Mouse (Mus musculus): ENCODE measurements around the gene Dnajb4. TPM values are rescaled to one million over a fixed set of nuclear protein-coding genes. Genes with fewer than 3 reads are reported as not detected.
"Not testable (repeated sequence)": the region's sequence is repeated elsewhere in the genome, so short reads cannot be mapped to it uniquely, and the experiment has no call there.

Dnajb4 gene
- polyA plus RNA-seq, 1 experiment from 2014 or later, result 32.4 TPM

DNA sequence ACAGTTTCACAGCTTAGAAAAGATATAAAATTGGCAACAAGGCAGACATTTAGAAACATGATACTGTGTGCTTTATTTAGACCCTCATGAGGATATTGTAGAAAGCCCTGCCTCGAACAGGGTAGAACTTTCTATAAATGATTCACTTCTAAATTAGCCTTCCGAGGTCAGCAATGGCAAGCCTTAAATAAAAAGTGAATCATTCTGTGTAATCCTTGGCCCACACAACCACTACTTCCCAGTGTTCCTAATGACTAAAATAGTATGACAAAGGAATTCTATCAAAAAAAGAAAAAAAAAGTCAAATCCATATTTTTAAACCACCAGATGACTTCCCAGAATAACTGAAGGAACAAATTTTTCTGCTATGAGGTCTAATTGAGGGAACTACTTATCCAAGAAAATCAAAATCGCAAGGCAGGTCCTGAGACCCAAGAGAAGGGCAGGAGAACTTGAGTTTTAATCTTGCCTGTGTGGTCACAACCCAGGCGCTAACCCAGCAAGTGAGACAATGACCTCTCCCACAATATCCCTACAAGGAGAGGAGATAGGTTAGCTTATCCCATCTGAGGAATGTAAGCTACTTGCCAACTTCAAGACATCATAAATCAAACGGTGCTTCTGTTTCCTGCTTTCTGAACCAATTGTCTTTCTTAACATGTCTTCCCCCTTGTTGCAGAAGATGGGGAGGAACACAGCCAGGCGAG lies 67.0 kb downstream of the Dnajb4 start:
- 82% methylated on average over 6 of the region's 6 CpGs for WGBS

DNA sequence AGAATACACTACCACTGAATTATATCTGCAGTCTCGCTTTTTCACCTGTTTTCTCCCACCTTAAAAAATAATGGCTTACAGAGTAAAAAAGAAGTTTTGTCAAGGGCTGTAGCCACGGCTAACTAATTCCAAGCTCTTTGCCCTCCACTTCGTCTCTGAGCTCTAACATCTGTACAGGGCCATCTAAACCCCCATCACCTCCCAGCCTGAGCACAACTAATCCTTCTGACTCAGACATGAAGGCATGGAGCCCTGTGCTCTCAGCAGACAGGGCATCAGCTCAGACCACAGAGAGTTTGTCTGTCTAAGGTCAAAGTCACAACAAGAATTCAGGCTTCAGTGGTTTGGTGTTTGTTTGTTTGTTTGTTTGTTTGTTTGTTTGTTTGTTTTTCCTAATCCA lies 68.0 kb downstream of the Dnajb4 start:
- H3K36me3 ChIP-seq (ENCODE audit: control insufficient read depth, insufficient read depth, low read length), result no peaks in the 10 kb centered on the region
- no peaks in the 10 kb centered on the region for H3K27me3 ChIP-seq (ENCODE audit: control insufficient read depth, insufficient read depth, low read length)
- 74% methylated on average over 3 of the region's 3 CpGs for WGBS
- ATAC-seq (ENCODE audit: insufficient number of reproducible peaks, low FRiP score, low TSS enrichment, low read depth) (no peak), DNase-seq (ENCODE audit: low spot score) (no peak)
- H3K9ac ChIP-seq (ENCODE audit: low read length), result no peak overlapping the region
- no peak overlapping the region for H3K4me3 ChIP-seq (ENCODE audit: low read depth, low read length)
- H3K9me3 ChIP-seq (ENCODE audit: control insufficient read depth, low read length), result no peaks in the 10 kb centered on the region
- H3K4me1 ChIP-seq (ENCODE audit: control insufficient read depth, insufficient read depth, low read length), result peaks cover 5% of the 10 kb centered on the region; the same call in 1 of the 2 replicates
- H3K27ac ChIP-seq (replicated peaks; ENCODE audit: low read depth, low read length), result no peak overlapping the region
- no peak overlapping the region for H3K4me2 ChIP-seq (ENCODE audit: low read depth, severe bottlenecking)

More for the DNA sequence above, 67.0 kb downstream of the Dnajb4 start:
- H3K36me3 ChIP-seq (ENCODE audit: control insufficient read depth, insufficient read depth, low read length), result no peaks in the 10 kb centered on the region
- no peak overlapping the region for H3K4me3 ChIP-seq (ENCODE audit: low read depth, low read length)
- no peak overlapping the region for H3K27ac ChIP-seq (replicated peaks; ENCODE audit: low read depth, low read length)
- ATAC-seq (ENCODE audit: insufficient number of reproducible peaks, low FRiP score, low TSS enrichment, low read depth), result no peak
- no peak for DNase-seq (ENCODE audit: low spot score)
- no peak overlapping the region for H3K9ac ChIP-seq (ENCODE audit: low read length)
- H3K4me1 ChIP-seq (ENCODE audit: control insufficient read depth, insufficient read depth, low read length), result peaks cover 5% of the 10 kb centered on the region; the same call in 1 of the 2 replicates
- no peaks in the 10 kb centered on the region for H3K27me3 ChIP-seq (ENCODE audit: control insufficient read depth, insufficient read depth, low read length)
- H3K4me2 ChIP-seq (ENCODE audit: low read depth, severe bottlenecking), result no peak overlapping the region
- no peaks in the 10 kb centered on the region for H3K9me3 ChIP-seq (ENCODE audit: control insufficient read depth, low read length)

DNA sequence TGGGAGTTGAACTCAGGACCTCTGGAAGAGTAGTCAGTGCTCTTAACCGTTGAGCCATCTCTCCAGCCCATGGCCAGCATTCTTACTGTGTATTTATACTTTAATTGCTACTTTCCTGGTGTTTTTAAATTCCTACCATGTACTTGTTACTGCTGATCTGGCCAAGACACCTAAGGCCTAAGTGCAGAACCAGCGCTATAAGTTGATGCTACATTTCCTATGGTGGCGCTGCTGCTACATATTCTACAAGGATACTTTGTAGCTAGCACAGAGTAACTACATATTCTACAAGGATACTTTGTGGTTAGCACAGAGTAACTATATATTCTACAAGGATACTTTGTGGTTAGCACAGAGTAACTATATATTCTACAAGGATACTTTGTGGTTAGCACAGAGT lies 70.8 kb downstream of the Dnajb4 start:
- WGBS, result 90% methylated on average over 3 of the region's 3 CpGs
- not testable (repeated sequence) for H3K27me3 ChIP-seq (ENCODE audit: control insufficient read depth, insufficient read depth, low read length); H3K27ac ChIP-seq (replicated peaks; ENCODE audit: low read depth, low read length); H3K4me1 ChIP-seq (ENCODE audit: control insufficient read depth, insufficient read depth, low read length); ATAC-seq (ENCODE audit: insufficient number of reproducible peaks, low FRiP score, low TSS enrichment, low read depth); H3K4me2 ChIP-seq (ENCODE audit: low read depth, severe bottlenecking); H3K36me3 ChIP-seq (ENCODE audit: control insufficient read depth, insufficient read depth, low read length); DNase-seq (ENCODE audit: low spot score); H3K9ac ChIP-seq (ENCODE audit: low read length); H3K4me3 ChIP-seq (ENCODE audit: low read depth, low read length); H3K9me3 ChIP-seq (ENCODE audit: control insufficient read depth, low read length)

DNA sequence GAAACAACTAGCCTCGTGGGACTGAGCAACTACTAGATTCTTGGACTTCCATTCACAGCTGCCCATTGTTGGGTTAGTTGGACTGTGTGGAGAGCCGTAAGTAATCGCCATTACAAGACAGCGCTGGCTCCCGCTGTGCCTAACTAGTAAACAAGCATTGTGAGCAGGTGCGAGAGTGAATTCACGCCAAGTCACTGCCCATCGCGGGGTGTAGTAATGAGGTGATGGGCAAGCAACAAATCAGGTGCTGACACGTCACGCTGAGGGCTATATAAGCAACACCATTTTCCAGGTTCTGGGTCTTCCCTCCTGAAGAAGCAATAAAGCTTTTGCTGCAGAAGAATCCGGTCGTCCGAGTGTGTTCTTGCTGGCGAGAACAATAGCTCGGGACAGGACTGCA lies 74.0 kb downstream of the Dnajb4 start:
- not testable (repeated sequence) for H3K36me3 ChIP-seq (ENCODE audit: control insufficient read depth, insufficient read depth, low read length); H3K27me3 ChIP-seq (ENCODE audit: control insufficient read depth, insufficient read depth, low read length); DNase-seq (ENCODE audit: low spot score); H3K4me3 ChIP-seq (ENCODE audit: low read depth, low read length); ATAC-seq (ENCODE audit: insufficient number of reproducible peaks, low FRiP score, low TSS enrichment, low read depth); H3K27ac ChIP-seq (replicated peaks; ENCODE audit: low read depth, low read length); H3K9ac ChIP-seq (ENCODE audit: low read length); H3K9me3 ChIP-seq (ENCODE audit: control insufficient read depth, low read length); H3K4me2 ChIP-seq (ENCODE audit: low read depth, severe bottlenecking); H3K4me1 ChIP-seq (ENCODE audit: control insufficient read depth, insufficient read depth, low read length)
- WGBS, result 85% methylated on average over 16 of the region's 16 CpGs

DNA sequence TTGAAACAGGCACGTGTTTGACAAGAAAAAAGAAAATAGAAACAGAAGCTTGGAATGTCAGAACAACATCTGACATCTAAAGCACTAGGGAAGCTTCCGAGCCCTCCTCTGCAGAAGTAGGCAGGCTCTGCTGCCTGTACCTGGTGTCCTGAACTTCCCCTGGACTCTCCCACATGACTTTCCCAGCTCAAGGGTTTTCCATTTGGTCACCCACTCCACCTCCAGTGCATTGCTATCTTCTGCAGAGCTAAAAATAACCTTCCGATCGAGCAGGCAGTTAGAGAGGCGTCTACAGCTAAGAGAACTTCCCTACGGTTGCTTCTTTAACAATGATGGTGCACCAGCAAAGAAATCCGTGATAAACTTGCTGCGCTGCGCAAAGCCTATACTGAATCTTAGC lies 76.5 kb downstream of the Dnajb4 start:
- Histone ChIP-seq H3K9me3 (ENCODE audit: control insufficient read depth, low read length) (no peaks in the 10 kb centered on the region), H3K9ac (ENCODE audit: low read length) (no peak overlapping the region), H3K4me3 (ENCODE audit: low read depth, low read length) (no peak overlapping the region), H3K36me3 (ENCODE audit: control insufficient read depth, insufficient read depth, low read length) (no peaks in the 10 kb centered on the region), H3K27ac (replicated peaks; ENCODE audit: low read depth, low read length) (no peak overlapping the region), H3K27me3 (ENCODE audit: control insufficient read depth, insufficient read depth, low read length) (no peaks in the 10 kb centered on the region), H3K4me2 (ENCODE audit: low read depth, severe bottlenecking) (no peak overlapping the region), H3K4me1 (ENCODE audit: control insufficient read depth, insufficient read depth, low read length) (no peaks in the 10 kb centered on the region)
- WGBS, result 86% methylated on average over 9 of the region's 9 CpGs
- no peak for DNase-seq (ENCODE audit: low spot score)
- no peak for ATAC-seq (ENCODE audit: insufficient number of reproducible peaks, low FRiP score, low TSS enrichment, low read depth)

DNA sequence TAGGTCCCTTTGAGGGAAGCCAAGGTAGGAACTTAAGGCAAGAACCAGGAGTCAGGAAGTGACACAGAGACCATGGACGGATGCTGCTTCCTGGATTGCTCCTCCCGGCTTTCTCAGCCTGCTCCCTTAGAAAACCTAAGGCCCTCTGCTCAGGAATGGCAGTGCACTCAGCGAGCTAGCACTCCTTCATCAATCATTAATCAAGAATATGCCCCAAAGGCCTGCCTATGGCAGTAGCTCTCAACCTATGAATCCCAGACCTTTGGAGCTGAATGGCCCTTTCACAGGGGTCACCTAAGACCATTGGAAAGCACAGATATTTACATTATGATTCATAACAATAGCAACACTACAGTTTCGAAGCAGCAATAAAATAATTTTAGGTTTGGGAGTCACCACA lies 79.1 kb downstream of the Dnajb4 start:
- Histone ChIP-seq H3K4me1 (ENCODE audit: control insufficient read depth, insufficient read depth, low read length) (no peaks in the 10 kb centered on the region), H3K27ac (replicated peaks; ENCODE audit: low read depth, low read length) (no peak overlapping the region), H3K27me3 (ENCODE audit: control insufficient read depth, insufficient read depth, low read length) (no peaks in the 10 kb centered on the region), H3K4me2 (ENCODE audit: low read depth, severe bottlenecking) (no peak overlapping the region), H3K9me3 (ENCODE audit: control insufficient read depth, low read length) (no peaks in the 10 kb centered on the region), H3K9ac (ENCODE audit: low read length) (no peak overlapping the region), H3K36me3 (ENCODE audit: control insufficient read depth, insufficient read depth, low read length) (no peaks in the 10 kb centered on the region), H3K4me3 (ENCODE audit: low read depth, low read length) (no peak overlapping the region)
- ATAC-seq (ENCODE audit: insufficient number of reproducible peaks, low FRiP score, low TSS enrichment, low read depth) (no peak), DNase-seq (ENCODE audit: low spot score) (no peak)
- 79% methylated on average over 4 of the region's 4 CpGs for WGBS

DNA sequence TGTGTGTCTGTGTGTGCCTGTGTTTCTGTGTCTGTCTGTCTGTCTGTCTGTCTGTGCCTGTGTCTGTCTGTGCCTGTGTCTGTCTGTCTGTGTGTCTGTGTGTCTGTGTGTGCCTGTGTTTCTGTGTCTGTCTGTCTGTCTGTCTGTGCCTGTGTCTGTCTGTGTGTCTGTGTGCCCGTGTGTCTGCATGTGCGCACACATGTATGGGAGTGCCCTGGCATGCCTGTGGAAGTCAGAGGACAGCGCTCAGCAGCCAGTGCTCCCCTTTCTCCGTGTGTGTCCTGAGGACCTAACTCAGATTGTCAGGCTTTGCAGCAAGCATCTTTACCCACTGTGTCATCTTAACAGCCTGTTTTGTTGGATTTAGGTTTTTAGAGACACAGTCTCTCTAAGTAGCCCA lies 80.7 kb downstream of the Dnajb4 start:
- not testable (repeated sequence) for ATAC-seq (ENCODE audit: insufficient number of reproducible peaks, low FRiP score, low TSS enrichment, low read depth); H3K27ac ChIP-seq (replicated peaks; ENCODE audit: low read depth, low read length); H3K36me3 ChIP-seq (ENCODE audit: control insufficient read depth, insufficient read depth, low read length); H3K4me1 ChIP-seq (ENCODE audit: control insufficient read depth, insufficient read depth, low read length); DNase-seq (ENCODE audit: low spot score); H3K9me3 ChIP-seq (ENCODE audit: control insufficient read depth, low read length); H3K4me3 ChIP-seq (ENCODE audit: low read depth, low read length); H3K9ac ChIP-seq (ENCODE audit: low read length); H3K4me2 ChIP-seq (ENCODE audit: low read depth, severe bottlenecking); H3K27me3 ChIP-seq (ENCODE audit: control insufficient read depth, insufficient read depth, low read length)
- WGBS, result 97% methylated on average over 4 of the region's 4 CpGs

DNA sequence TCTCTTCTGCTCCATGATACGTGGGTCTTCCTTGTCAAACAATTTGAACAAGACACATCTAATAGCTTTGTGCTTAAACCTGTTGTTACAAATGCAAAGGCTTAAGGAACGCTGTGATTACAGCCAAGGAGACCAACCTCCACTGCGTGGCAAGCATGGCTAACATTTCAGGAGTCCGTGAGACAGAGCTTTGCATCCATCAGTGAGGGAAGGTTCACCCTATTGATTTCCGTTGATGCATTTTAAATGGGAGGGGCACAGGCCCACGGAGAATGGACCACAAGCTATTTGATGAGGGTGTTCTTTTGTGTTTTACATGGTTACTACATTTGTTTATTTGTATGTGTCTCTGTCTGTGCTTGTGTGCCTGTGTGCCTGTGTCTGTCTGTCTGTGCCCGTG lies 81.5 kb downstream of the Dnajb4 start:
- Histone ChIP-seq H3K4me3 (ENCODE audit: low read depth, low read length) (no peak overlapping the region), H3K36me3 (ENCODE audit: control insufficient read depth, insufficient read depth, low read length) (no peaks in the 10 kb centered on the region), H3K4me1 (ENCODE audit: control insufficient read depth, insufficient read depth, low read length) (no peaks in the 10 kb centered on the region), H3K4me2 (ENCODE audit: low read depth, severe bottlenecking) (no peak overlapping the region), H3K9ac (ENCODE audit: low read length) (no peak overlapping the region), H3K27me3 (ENCODE audit: control insufficient read depth, insufficient read depth, low read length) (no peaks in the 10 kb centered on the region), H3K27ac (replicated peaks; ENCODE audit: low read depth, low read length) (no peak overlapping the region), H3K9me3 (ENCODE audit: control insufficient read depth, low read length) (no peaks in the 10 kb centered on the region)
- ATAC-seq (ENCODE audit: insufficient number of reproducible peaks, low FRiP score, low TSS enrichment, low read depth), result no peak
- WGBS, result 88% methylated on average over 7 of the region's 7 CpGs
- no peak for DNase-seq (ENCODE audit: low spot score)
